Mouse (Mus musculus): ENCODE data around the gene Bicdl1. TPM values are rescaled to one million over a fixed set of nuclear protein-coding genes. Genes with fewer than 3 reads are reported as not detected.

The Bicdl1 gene
- polyA plus RNA-seq (2015; fragmentation: Nextera tagmentation; extraction: Ambion mirVana), result 1.9 and 2.0 TPM in 2 replicates

DNA sequence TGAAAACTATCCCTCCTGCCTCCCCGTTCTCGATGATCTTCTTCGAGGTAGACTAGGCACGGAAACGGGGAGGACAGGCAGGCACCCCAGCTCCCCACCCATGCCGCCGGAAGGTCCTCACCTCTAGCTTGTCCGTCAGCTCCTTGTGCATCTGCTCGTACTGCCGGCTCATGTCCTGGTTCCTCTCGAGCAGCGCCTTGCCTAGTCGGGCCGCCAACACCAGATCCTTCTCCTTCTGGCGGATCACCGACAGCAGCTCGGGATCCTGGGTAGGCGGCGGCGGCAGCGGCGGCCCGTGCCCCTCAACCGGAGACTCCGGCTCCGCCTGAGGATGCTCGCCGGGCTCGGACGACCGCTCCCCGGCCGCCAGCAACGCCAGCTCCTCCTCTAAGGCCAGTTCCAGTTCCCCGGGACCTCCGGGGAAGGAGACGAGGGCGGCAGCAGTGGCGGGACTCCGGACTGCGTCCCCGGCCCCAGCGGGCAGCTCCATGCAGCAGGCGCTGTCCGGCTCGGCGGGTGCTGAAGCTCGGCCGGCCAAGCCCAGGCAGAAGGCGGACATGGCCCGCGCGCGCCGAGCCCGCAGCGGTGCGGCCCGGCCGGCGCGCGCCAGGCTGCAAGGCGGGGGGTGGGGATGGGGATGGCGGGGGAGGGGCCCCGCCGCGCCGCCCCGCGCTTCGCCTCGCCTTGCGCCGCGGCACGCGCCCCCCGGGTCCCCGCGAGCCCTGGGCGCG is at the start of gene Bicdl1:
Gene Bicdl1 (minus strand): TSS at position 621 of the 731 bp plus-strand sequence.
- no peaks in the 10 kb centered on the region for H3K9me3 ChIP-seq (ENCODE audit: low read length)
- no peak within 1 kb of the TSS; the same call in 1 of the 2 replicates for H3K9ac ChIP-seq (replicated peaks)
- TF ChIP-seq EP300 (IDR thresholded peaks at IDR 0.05; ENCODE audit: low read depth) (no peak), CTCF (IDR thresholded peaks at IDR 0.05; ENCODE audit: low read depth) (no peak)
- H3K4me2 ChIP-seq (ENCODE audit: low read depth, low read length), result peak within 1 kb of the TSS; percentile 94
- H3K27me3 ChIP-seq (ENCODE audit: insufficient read depth, low read length), result peaks cover 29% of the 10 kb centered on the region
- no peaks in the 10 kb centered on the region for H3K36me3 ChIP-seq (replicated peaks; ENCODE audit: insufficient read depth, low read length)
- peak; percentile 89 for DNase-seq
- peak within 1 kb of the TSS; percentile 58 for H3K4me3 ChIP-seq (ENCODE audit: low read depth, low read length)
- WGBS (ENCODE audit: insufficient replicate concordance), result 1% methylated on average over 58 of the region's 83 CpGs
- peak; percentile 64 for ATAC-seq
- no peak within 1 kb of the TSS for H3K27ac ChIP-seq (ENCODE audit: low read depth)
- H3K4me1 ChIP-seq (ENCODE audit: insufficient read depth), result peaks cover 14% of the 10 kb centered on the region

DNA sequence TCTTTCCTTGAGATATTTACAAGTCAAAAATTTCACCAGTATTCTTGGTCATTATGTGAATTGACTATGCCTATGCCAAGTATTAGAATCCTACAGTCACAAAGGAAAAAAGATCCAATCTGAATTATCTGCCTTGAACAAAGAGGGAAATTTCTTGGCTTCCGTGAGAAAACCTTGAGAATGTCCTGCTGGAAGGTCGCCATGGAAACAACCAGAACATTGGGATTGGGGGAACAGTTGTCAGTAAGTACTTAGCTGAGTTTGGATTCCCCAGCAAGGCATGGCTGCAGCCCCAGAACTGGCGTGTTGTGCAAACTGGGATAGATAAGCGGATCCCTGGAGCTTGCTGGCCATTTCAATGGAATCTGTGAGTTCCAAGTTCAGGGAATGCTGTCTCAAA is 45.5 kb upstream of the Bicdl1 start:
- H3K9me3 ChIP-seq (ENCODE audit: low read length), result peaks cover 2% of the 10 kb centered on the region; the same call in 1 of the 2 replicates
- no peak overlapping the region for H3K4me3 ChIP-seq (ENCODE audit: low read depth, low read length)
- no peaks in the 10 kb centered on the region for H3K36me3 ChIP-seq (replicated peaks; ENCODE audit: insufficient read depth, low read length)
- H3K27ac ChIP-seq (ENCODE audit: low read depth), result no peak overlapping the region
- no peaks in the 10 kb centered on the region for H3K4me1 ChIP-seq (ENCODE audit: insufficient read depth)
- TF ChIP-seq CTCF (IDR thresholded peaks at IDR 0.05; ENCODE audit: low read depth) (no peak), EP300 (IDR thresholded peaks at IDR 0.05; ENCODE audit: low read depth) (no peak)
- WGBS (ENCODE audit: insufficient replicate concordance), result 56% methylated on average over 4 of the region's 4 CpGs
- ATAC-seq, result no peak
- no peak overlapping the region for H3K9ac ChIP-seq (replicated peaks)
- no peaks in the 10 kb centered on the region for H3K27me3 ChIP-seq (ENCODE audit: insufficient read depth, low read length)
- H3K4me2 ChIP-seq (ENCODE audit: low read depth, low read length), result no peak overlapping the region
- DNase-seq, result no peak

DNA sequence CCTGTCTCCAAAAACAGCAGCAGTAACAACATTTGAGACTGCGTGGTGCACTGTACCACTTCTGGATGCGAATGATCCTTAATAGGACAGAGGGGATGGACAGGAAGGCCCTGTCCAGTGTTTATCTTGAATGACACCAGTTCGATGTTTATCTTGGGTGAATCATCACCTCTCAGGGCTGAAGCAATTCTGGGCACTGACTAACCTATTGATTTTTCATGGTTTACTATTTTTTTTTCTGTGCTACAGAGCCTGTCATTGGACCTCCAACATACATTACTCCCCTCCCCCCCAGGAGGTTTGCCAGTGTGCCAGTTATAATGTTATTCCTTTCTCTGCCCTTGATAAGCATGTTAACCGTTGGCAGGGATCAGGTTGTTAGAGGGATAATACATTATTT is 43.9 kb upstream of the Bicdl1 start:
- Histone ChIP-seq H3K4me2 (ENCODE audit: low read depth, low read length) (peak overlapping the region; percentile 57), H3K9ac (replicated peaks) (no peak overlapping the region), H3K4me3 (ENCODE audit: low read depth, low read length) (no peak overlapping the region), H3K27me3 (ENCODE audit: insufficient read depth, low read length) (no peaks in the 10 kb centered on the region), H3K36me3 (replicated peaks; ENCODE audit: insufficient read depth, low read length) (no peaks in the 10 kb centered on the region), H3K4me1 (ENCODE audit: insufficient read depth) (no peaks in the 10 kb centered on the region), H3K9me3 (ENCODE audit: low read length) (peaks cover 2% of the 10 kb centered on the region), H3K27ac (ENCODE audit: low read depth) (peak overlapping the region; percentile 76)
- ATAC-seq (peak; percentile 97), DNase-seq (peak; percentile 50)
- WGBS (ENCODE audit: insufficient replicate concordance), result 51% methylated on average over 4 of the region's 4 CpGs
- peak; percentile 58; the same call in 1 of the 2 replicates for TF ChIP-seq EP300 (IDR thresholded peaks at IDR 0.05; ENCODE audit: low read depth)
- TF ChIP-seq CTCF (IDR thresholded peaks at IDR 0.05; ENCODE audit: low read depth), result no peak

DNA sequence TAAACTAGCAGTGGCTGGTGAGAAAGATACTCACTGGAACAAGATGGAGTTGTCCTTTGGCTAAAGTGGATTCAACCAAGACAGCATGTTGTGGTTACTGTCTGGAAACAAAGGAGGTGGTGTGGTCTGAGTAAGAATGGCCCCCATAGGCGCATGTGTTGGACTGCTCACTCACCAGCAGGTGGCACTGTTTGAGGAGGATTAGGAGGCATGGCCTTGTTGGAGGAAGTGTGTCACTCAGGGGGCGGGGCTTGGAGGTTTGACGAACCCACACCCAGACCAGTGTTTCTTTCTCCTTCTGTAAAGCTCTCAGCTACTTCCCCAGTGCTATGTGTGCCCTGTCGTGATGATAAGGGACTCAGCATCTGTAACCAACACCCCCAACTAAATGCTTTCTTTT is 38.6 kb upstream of the Bicdl1 start:
- Histone ChIP-seq H3K4me2 (ENCODE audit: low read depth, low read length) (no peak overlapping the region), H3K9me3 (ENCODE audit: low read length) (peaks cover 3% of the 10 kb centered on the region; the same call in 1 of the 2 replicates), H3K27me3 (ENCODE audit: insufficient read depth, low read length) (no peaks in the 10 kb centered on the region), H3K4me1 (ENCODE audit: insufficient read depth) (no peaks in the 10 kb centered on the region), H3K9ac (replicated peaks) (no peak overlapping the region), H3K4me3 (ENCODE audit: low read depth, low read length) (no peak overlapping the region), H3K27ac (ENCODE audit: low read depth) (no peak overlapping the region), H3K36me3 (replicated peaks; ENCODE audit: insufficient read depth, low read length) (no peaks in the 10 kb centered on the region)
- TF ChIP-seq EP300 (IDR thresholded peaks at IDR 0.05; ENCODE audit: low read depth) (no peak), CTCF (IDR thresholded peaks at IDR 0.05; ENCODE audit: low read depth) (peak; percentile 26; the same call in 1 of the 2 replicates)
- peak; percentile 19 for DNase-seq
- ATAC-seq, result no peak
- WGBS (ENCODE audit: insufficient replicate concordance), result 84% methylated on average over 4 of the region's 4 CpGs

DNA sequence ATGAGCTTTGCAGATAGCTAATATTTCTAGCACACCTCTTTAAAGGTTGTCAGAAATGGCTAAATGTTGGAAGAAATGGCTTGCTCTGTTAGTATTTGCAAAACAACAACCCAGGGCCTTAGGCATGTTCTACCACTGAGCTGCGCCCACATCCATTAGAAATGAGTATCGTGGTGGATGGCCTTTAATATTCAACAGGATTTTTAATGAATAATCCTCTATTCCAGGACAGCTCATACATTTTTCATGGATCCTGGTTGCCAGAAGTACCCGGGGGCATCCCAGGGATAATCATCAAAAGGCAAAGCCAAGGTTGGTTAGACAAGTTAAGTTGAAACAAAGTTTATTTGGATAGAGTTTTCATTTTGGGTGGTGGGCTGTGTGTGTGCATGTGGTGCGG is 37.7 kb upstream of the Bicdl1 start:
- no peak for ATAC-seq
- WGBS (ENCODE audit: insufficient replicate concordance), result 82% methylated on average over 4 of the region's 4 CpGs
- TF ChIP-seq EP300 (IDR thresholded peaks at IDR 0.05; ENCODE audit: low read depth) (no peak), CTCF (IDR thresholded peaks at IDR 0.05; ENCODE audit: low read depth) (no peak)

DNA sequence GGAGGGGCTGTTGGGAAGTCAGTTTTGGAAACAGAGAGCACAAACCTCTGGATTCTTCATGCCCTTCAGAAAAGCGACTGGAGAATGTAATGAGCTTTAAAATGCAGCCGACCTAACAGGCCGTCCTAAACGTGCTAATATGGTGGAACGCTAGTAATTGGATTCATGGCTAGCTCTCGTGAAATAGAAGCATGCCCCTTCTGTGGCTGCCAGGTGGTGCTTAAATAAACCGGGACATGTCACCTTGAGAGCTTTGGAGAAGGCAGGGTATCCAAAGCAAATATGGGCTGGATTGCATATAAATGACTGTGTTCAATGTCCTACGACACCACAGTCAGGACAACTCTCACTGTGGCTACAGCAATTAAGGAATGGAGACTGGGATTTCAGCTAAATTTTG is 35.4 kb upstream of the Bicdl1 start:
- TF ChIP-seq CTCF (IDR thresholded peaks at IDR 0.05; ENCODE audit: low read depth) (no peak), EP300 (IDR thresholded peaks at IDR 0.05; ENCODE audit: low read depth) (no peak)
- WGBS (ENCODE audit: insufficient replicate concordance), result 81% methylated on average over 8 of the region's 8 CpGs
- H3K4me3 ChIP-seq (ENCODE audit: low read depth, low read length), result no peak overlapping the region
- H3K4me1 ChIP-seq (ENCODE audit: insufficient read depth), result no peaks in the 10 kb centered on the region
- ATAC-seq (no peak), DNase-seq (no peak)
- no peaks in the 10 kb centered on the region for H3K36me3 ChIP-seq (replicated peaks; ENCODE audit: insufficient read depth, low read length)
- H3K27ac ChIP-seq (ENCODE audit: low read depth), result no peak overlapping the region
- H3K27me3 ChIP-seq (ENCODE audit: insufficient read depth, low read length), result no peaks in the 10 kb centered on the region
- H3K4me2 ChIP-seq (ENCODE audit: low read depth, low read length), result no peak overlapping the region
- no peak overlapping the region for H3K9ac ChIP-seq (replicated peaks)
- peaks cover 3% of the 10 kb centered on the region; the same call in 1 of the 2 replicates for H3K9me3 ChIP-seq (ENCODE audit: low read length)

More for the DNA sequence above, 37.7 kb upstream of the Bicdl1 start:
- Histone ChIP-seq H3K4me1 (ENCODE audit: insufficient read depth) (no peaks in the 10 kb centered on the region), H3K9ac (replicated peaks) (no peak overlapping the region), H3K36me3 (replicated peaks; ENCODE audit: insufficient read depth, low read length) (no peaks in the 10 kb centered on the region), H3K9me3 (ENCODE audit: low read length) (peaks cover 3% of the 10 kb centered on the region; the same call in 1 of the 2 replicates), H3K27me3 (ENCODE audit: insufficient read depth, low read length) (no peaks in the 10 kb centered on the region), H3K4me3 (ENCODE audit: low read depth, low read length) (no peak overlapping the region), H3K27ac (ENCODE audit: low read depth) (no peak overlapping the region), H3K4me2 (ENCODE audit: low read depth, low read length) (no peak overlapping the region)
- no peak for DNase-seq

All from liver, postnatal 0 days (tissue).